Mouse (Mus musculus) CH12.LX (cell line): Measurements from ENCODE around the gene Kncn. TPM values are rescaled to one million over a fixed set of nuclear protein-coding genes. Genes with fewer than 3 reads are reported as not detected.

Experiments
- DNase-seq: peaks from one replicate; pipeline ENCODE4 v3.0.0-alpha.2; 2013; ENCODE audit errors: extremely low read depth
- H3K27ac ChIP-seq: 2 replicates; pipeline ENCODE4 v1.5.1; 2012; ENCODE audit warnings: low read depth, mild to moderate bottlenecking, control low read depth, moderate library complexity; ENCODE audit not compliant: insufficient read depth
- H3K27me3 ChIP-seq: replicated peaks from 2 replicates; pipeline ENCODE3; 2012; ENCODE audit warnings: inconsistent platforms
- H3K36me3 ChIP-seq, 2 experiments: replicated peaks in 1 of 2; 2 replicates each; pipeline versions ENCODE3 to v1.6.1; 2012; ENCODE audit warnings: inconsistent platforms in 1 of 2, low read length in 1 of 2, mild to moderate bottlenecking in 1 of 2, mixed read lengths in 1 of 2, moderate library complexity in 1 of 2; ENCODE audit not compliant: control insufficient read depth in 1 of 2, insufficient read depth in 1 of 2
- H3K4me1 ChIP-seq, 2 experiments: 2 replicates each; pipeline ENCODE4 v1.6.1; 2012; ENCODE audit warnings: inconsistent platforms in 1 of 2, moderate library complexity in 1 of 2; ENCODE audit not compliant: insufficient read depth in 2 of 2, control insufficient read depth in 1 of 2
- H3K4me2 ChIP-seq: 2 replicates; pipeline ENCODE4 v1.6.1; 2012; ENCODE audit warnings: low read depth, mild to moderate bottlenecking, control low read depth; ENCODE audit not compliant: poor library complexity, insufficient read depth, severe bottlenecking
- H3K4me3 ChIP-seq, 3 experiments: fragments of 150-350 bp in 1 of 3; sonication (generic) in 1 of 3; replicated peaks in 1 of 3; 2 replicates each; pipeline versions ENCODE3 to v1.5.1; 2011 to 2012; ENCODE audit warnings: low read depth in 2 of 3, low read length in 2 of 3, mild to moderate bottlenecking in 2 of 3, moderate library complexity in 2 of 3, control low read depth in 1 of 3, improper control_type of control experiment in 1 of 3, inconsistent platforms in 1 of 3, mixed read lengths in 1 of 3; ENCODE audit not compliant: poor library complexity in 1 of 3
- H3K79me2 ChIP-seq: replicated peaks from 2 replicates; pipeline ENCODE4 v1.6.1; 2012; ENCODE audit warnings: mild to moderate bottlenecking, moderate library complexity; ENCODE audit not compliant: control insufficient read depth, poor library complexity, insufficient read depth, severe bottlenecking; ENCODE audit errors: extremely low read depth
- H3K9ac ChIP-seq: 2 replicates; pipeline ENCODE4 v1.6.1; 2012; ENCODE audit warnings: low read depth, mild to moderate bottlenecking, control low read depth, moderate library complexity; ENCODE audit not compliant: insufficient read depth
- H3K9me3 ChIP-seq: replicated peaks from 2 replicates; pipeline ENCODE3; 2012; ENCODE audit warnings: low read length, inconsistent platforms, mixed read lengths
- BHLHE40 ChIP-seq: IDR thresholded peaks from 2 replicates; pipeline ENCODE4 v1.6.1; 2011; ENCODE audit warnings: mild to moderate bottlenecking, low read depth, low read length, improper control_type of control experiment
- CHD1 ChIP-seq: IDR thresholded peaks from 2 replicates; pipeline ENCODE4 v1.6.1; 2012; ENCODE audit warnings: low read depth, low read length, improper control_type of control experiment, inconsistent platforms
- CHD2 ChIP-seq: IDR thresholded peaks from 2 replicates; pipeline ENCODE4 v1.6.1; 2011; ENCODE audit warnings: low read length, improper control_type of control experiment
- ELF1 ChIP-seq: IDR thresholded peaks from 2 replicates; pipeline ENCODE4 v1.6.1; 2014; ENCODE audit warnings: low read depth, mild to moderate bottlenecking, inconsistent platforms, low read length, improper control_type of control experiment
- EP300 ChIP-seq: IDR thresholded peaks from 2 replicates; pipeline ENCODE4 v1.6.1; 2011; ENCODE audit warnings: low read length, improper control_type of control experiment
- ETS1 ChIP-seq: conservative IDR thresholded peaks from 2 replicates; pipeline ENCODE4 v1.6.1; 2012; ENCODE audit warnings: low read depth, mild to moderate bottlenecking, inconsistent platforms, low read length, improper control_type of control experiment, moderate library complexity
- HCFC1 ChIP-seq: IDR thresholded peaks from 2 replicates; pipeline ENCODE4 v1.6.1; 2012; ENCODE audit warnings: low read depth, mild to moderate bottlenecking, inconsistent platforms, low read length, improper control_type of control experiment
- IRF4 ChIP-seq: IDR thresholded peaks from 2 replicates; pipeline ENCODE4 v1.6.1; 2014; ENCODE audit warnings: low read depth, mild to moderate bottlenecking, inconsistent platforms, low read length, improper control_type of control experiment
- JUN ChIP-seq: IDR thresholded peaks from 2 replicates; pipeline ENCODE4 v1.6.1; 2011; ENCODE audit warnings: low read depth, mild to moderate bottlenecking, low read length, improper control_type of control experiment, moderate library complexity; ENCODE audit not compliant: insufficient read depth
- JUND ChIP-seq: conservative IDR thresholded peaks from 2 replicates; pipeline ENCODE4 v1.6.1; 2011; ENCODE audit warnings: low read depth, low read length, improper control_type of control experiment
- KAT2A ChIP-seq: IDR thresholded peaks from 2 replicates; pipeline ENCODE4 v1.6.1; 2012; ENCODE audit warnings: low read length, improper control_type of control experiment, inconsistent platforms; ENCODE audit not compliant: insufficient replicate concordance
- MAX ChIP-seq: IDR thresholded peaks from 2 replicates; pipeline ENCODE4 v1.6.1; 2011; ENCODE audit warnings: low read length, improper control_type of control experiment
- MAZ ChIP-seq: IDR thresholded peaks from 2 replicates; pipeline ENCODE4 v1.6.1; 2012; ENCODE audit warnings: low read depth, mild to moderate bottlenecking, inconsistent platforms, low read length, improper control_type of control experiment, moderate library complexity
- MEF2A ChIP-seq: IDR thresholded peaks from 2 replicates; pipeline ENCODE4 v1.6.1; 2014; ENCODE audit warnings: low read depth, mild to moderate bottlenecking, inconsistent platforms, low read length, improper control_type of control experiment, borderline replicate concordance
- MXI1 ChIP-seq: IDR thresholded peaks from 2 replicates; pipeline ENCODE4 v1.6.1; 2011; ENCODE audit warnings: mild to moderate bottlenecking, low read depth, low read length, improper control_type of control experiment
- MYC ChIP-seq: IDR thresholded peaks from 2 replicates; pipeline ENCODE4 v1.6.1; 2011; ENCODE audit warnings: low read depth, mild to moderate bottlenecking, improper control_type of control experiment, low read length
- PAX5 ChIP-seq: IDR thresholded peaks from 2 replicates; pipeline ENCODE4 v1.6.1; 2012; ENCODE audit warnings: low read length, inconsistent platforms, mixed read lengths
- RCOR1 ChIP-seq: conservative IDR thresholded peaks from 2 replicates; pipeline ENCODE4 v1.6.1; 2012; ENCODE audit warnings: low read depth, mild to moderate bottlenecking, inconsistent platforms, low read length, improper control_type of control experiment
- SIN3A ChIP-seq: IDR thresholded peaks from 2 replicates; pipeline ENCODE4 v1.6.1; 2012; ENCODE audit warnings: low read length, improper control_type of control experiment, inconsistent platforms
- TBP ChIP-seq: conservative IDR thresholded peaks from 2 replicates; pipeline ENCODE4 v1.6.1; 2011; ENCODE audit warnings: low read depth, low read length, improper control_type of control experiment
- TCF12 ChIP-seq: IDR thresholded peaks from 2 replicates; pipeline ENCODE4 v1.6.1; 2014; ENCODE audit warnings: low read depth, mild to moderate bottlenecking, inconsistent platforms, low read length, improper control_type of control experiment
- ZC3H11A ChIP-seq: IDR thresholded peaks from 2 replicates; pipeline ENCODE4 v1.6.1; 2012; ENCODE audit warnings: low read depth, mild to moderate bottlenecking, inconsistent platforms, low read length, improper control_type of control experiment
- ZNF384 ChIP-seq: IDR thresholded peaks from 2 replicates; pipeline ENCODE4 v1.6.1; 2012; ENCODE audit warnings: low read depth, low read length, improper control_type of control experiment, inconsistent platforms
- dilution Hi-C: fragments of 300-500 bp; cut with MboI; formaldehyde crosslinking; loops from 2 replicates; pipeline ENCODE4 v1.14.3; 2020; ENCODE audit warnings: low sequenced_read_pairs; ENCODE audit not compliant: extremely low pct_unique_long_range_greater_than_20kb, extremely low pct_ligation_motif_present
- in situ Hi-C: fragments of 300-500 bp; cut with MboI; formaldehyde crosslinking; loops from 3 replicates; pipeline ENCODE4 v1.14.3; 2019; ENCODE audit warnings: low sequenced_read_pairs, low pct_ligation_motif_present, low pct_unique_long_range_greater_than_20kb, mixed read lengths
- polyA plus RNA-seq: library from polyadenylated mRNA; unstranded; fragments of >175 nt; gene quantifications from 2 replicates; pipeline ENCODE4 v1.2.1, GENCODE M21; 2012; ENCODE audit warnings: low read depth; ENCODE audit not compliant: insufficient read length
- total RNA-seq, 2 experiments: library from RNA; depleted of rRNA; stranded (reverse); fragments of 300-350 nt in 1 of 2; fragments of >200 nt in 1 of 2; gene quantifications; 2 replicates each; pipeline ENCODE4 v1.2.3; 2012 to 2014

Gene Kncn
- total and polyA plus RNA-seq, 3 experiments: not detected

GRCm38 (mm10) chr4:115850631-115851030 is 33.6 kb upstream of the Kncn start:
- peaks cover 4% of the 10 kb centered on the region for H3K9me3 ChIP-seq
- no peaks in the 10 kb centered on the region for H3K27me3 ChIP-seq
- H3K4me3 ChIP-seq: no peak overlapping the region
- no peak overlapping the region for H3K4me2 ChIP-seq
- peaks cover 53 to 75% of the 10 kb centered on the region in 2 experiments for H3K36me3 ChIP-seq
- dilution Hi-C loops (no loop called here), in situ Hi-C loops (no loop called here)
- H3K79me2 ChIP-seq: no peaks in the 10 kb centered on the region; the same call in none of the 2 replicates
- peak; percentile 83 for DNase-seq
- peak overlapping the region; percentile 42 for H3K27ac ChIP-seq
- peaks cover 21 to 80% of the 10 kb centered on the region in 2 experiments for H3K4me1 ChIP-seq
- H3K9ac ChIP-seq: no peak overlapping the region
- TF ChIP-seq ZNF384: no peak
- peak; percentile 87 for TF ChIP-seq EP300
- peak; percentile 92 for TF ChIP-seq MAX
- TF ChIP-seq JUND: peak; percentile 91
- peak; percentile 19; the same call in 1 of the 2 replicates for TF ChIP-seq CHD2
- no peak for TF ChIP-seq IRF4
- peak; percentile 95 for TF ChIP-seq JUN
- TF ChIP-seq MXI1: no peak; the same call in 1 of the 2 replicates
- no peak for TF ChIP-seq RCOR1
- peak; percentile 94 for TF ChIP-seq ETS1
- TF ChIP-seq MYC: peak; percentile 92
- peak; percentile 90 for TF ChIP-seq BHLHE40
- peak; percentile 92 for TF ChIP-seq SIN3A
- 0 out of 2 replicates have a peak, but pooled peaks have one; percentile 9 for TF ChIP-seq ELF1
- TF ChIP-seq ZC3H11A: no peak
- no peak for TF ChIP-seq CHD1
- TF ChIP-seq MEF2A: peak; percentile 27; the same call in 1 of the 2 replicates
- peak; percentile 86 for TF ChIP-seq TCF12
- TF ChIP-seq MAZ: no peak
- TF ChIP-seq, all 38 proteins: peak for 12

DNA sequence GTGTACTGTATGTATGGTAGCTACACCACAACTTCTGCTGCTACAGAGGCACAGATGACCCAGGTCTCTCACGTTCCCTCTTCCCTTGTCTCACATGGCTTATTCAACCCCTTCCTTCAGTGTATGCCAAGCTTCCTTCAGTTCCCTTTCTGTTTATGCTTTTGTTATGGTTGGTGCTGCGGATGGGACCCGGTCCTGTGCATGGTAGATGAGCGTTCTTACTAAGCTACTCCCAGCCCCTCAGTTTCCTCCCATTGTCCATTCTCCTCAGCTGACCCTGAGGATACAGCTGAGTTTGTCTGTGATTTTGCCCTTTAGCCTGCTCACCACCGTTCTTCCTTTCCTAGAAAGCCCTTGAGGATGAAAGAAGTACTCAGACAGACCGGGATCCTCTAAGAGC is 32.6 kb upstream of the Kncn start:
- no peak overlapping the region for H3K4me3 ChIP-seq
- H3K4me1 ChIP-seq: peaks cover 25 to 82% of the 10 kb centered on the region in 2 experiments
- no peak overlapping the region for H3K4me2 ChIP-seq
- H3K79me2 ChIP-seq: no peaks in the 10 kb centered on the region; the same call in none of the 2 replicates
- no peak for DNase-seq
- peaks cover 54 to 80% of the 10 kb centered on the region in 2 experiments for H3K36me3 ChIP-seq
- H3K9ac ChIP-seq: no peak overlapping the region
- no peaks in the 10 kb centered on the region for H3K27me3 ChIP-seq
- TF ChIP-seq MAX: no peak
- no peak for TF ChIP-seq BHLHE40
- no peak for TF ChIP-seq PAX5
- no peak for TF ChIP-seq SIN3A
- no peak for TF ChIP-seq ZNF384
- TF ChIP-seq KAT2A: no peak
- TF ChIP-seq CHD2: no peak
- no peak for TF ChIP-seq TBP
- TF ChIP-seq HCFC1: no peak
- TF ChIP-seq ELF1: no peak
- no peak for TF ChIP-seq ZC3H11A
- in situ Hi-C loops: no loop called here
- H3K9me3 ChIP-seq: peaks cover 4% of the 10 kb centered on the region
- dilution Hi-C loops: no loop called here
- no peak overlapping the region; the same call in 1 of the 2 replicates for H3K27ac ChIP-seq
